Mouse (Mus musculus) G1E (cell line): ENCODE data around the gene Vip. TPM values are rescaled to one million over a fixed set of nuclear protein-coding genes. Genes with fewer than 3 reads are reported as not detected.
A peak's percentile ranks its signal among the peaks of the same experiment; 100 is the strongest.

ENCODE experiments used
- ATAC-seq: 2 replicates; pipeline ENCODE4 v1.8.0; 2016; ENCODE audit warnings: mild to moderate bottlenecking; ENCODE audit not compliant: insufficient number of reproducible peaks, poor library complexity, low FRiP score, severe bottlenecking; ENCODE audit errors: extremely low read depth
- DNase-seq: peaks from one replicate; pipeline ENCODE4 v3.0.0; 2012; ENCODE audit warnings: low spot score
- H3K27me3 ChIP-seq: 2 replicates; pipeline ENCODE4 v1.6.1; 2012; ENCODE audit warnings: mild to moderate bottlenecking, low read length, inconsistent platforms; ENCODE audit not compliant: insufficient read depth
- H3K36me3 ChIP-seq: replicated peaks from 2 replicates; pipeline ENCODE3; 2012; ENCODE audit warnings: mild to moderate bottlenecking, inconsistent platforms
- H3K4me1 ChIP-seq: 2 replicates; pipeline ENCODE4 v1.6.1; 2012; ENCODE audit warnings: low read depth, low read length, inconsistent platforms, mixed read lengths; ENCODE audit not compliant: insufficient read depth
- H3K4me3 ChIP-seq: 2 replicates; pipeline ENCODE4 v1.5.1; 2012; ENCODE audit warnings: low read depth, mild to moderate bottlenecking, inconsistent platforms, low read length, moderate library complexity, mixed read lengths
- H3K9me3 ChIP-seq: replicated peaks from 2 replicates; pipeline ENCODE4 v1.6.1; 2012; ENCODE audit warnings: inconsistent platforms
- CTCF ChIP-seq: IDR thresholded peaks from 2 replicates; pipeline ENCODE4 v1.5.1; 2012; ENCODE audit warnings: low read depth, low read length, inconsistent platforms, mixed read lengths
- GATA1 ChIP-seq: IDR thresholded peaks from 2 replicates; pipeline ENCODE4 v1.6.1; 2012; ENCODE audit warnings: borderline replicate concordance, low read length, inconsistent platforms, mixed read lengths
- GATA2 ChIP-seq: IDR thresholded peaks from 2 replicates; pipeline ENCODE4 v1.6.1; 2012; ENCODE audit warnings: low read depth, low read length, inconsistent platforms, borderline replicate concordance
- POLR2AphosphoS5 ChIP-seq: IDR thresholded peaks from 2 replicates; pipeline ENCODE4 v1.6.1; 2012; ENCODE audit warnings: low read depth, low read length, inconsistent platforms; ENCODE audit not compliant: insufficient replicate concordance
- TAL1 ChIP-seq: conservative IDR thresholded peaks from 2 replicates; pipeline ENCODE4 v1.6.1; 2012; ENCODE audit warnings: low read depth, low read length, inconsistent platforms, mixed read lengths
- polyA plus RNA-seq: library from polyadenylated mRNA; stranded (reverse); fragments of >175 nt; gene quantifications from 2 replicates; pipeline ENCODE4 v1.2.3, GENCODE M21; 2012
- total RNA-seq, 2 experiments: library from RNA; stranded (forward) in 1 of 2; stranded (reverse) in 1 of 2; fragments of 200-1000 nt in 1 of 2; fragments of >200 nt in 1 of 2; fragmentation: Nextera tagmentation in 1 of 2; gene quantifications; 2 replicates each; pipeline ENCODE4 v1.2.3; 2014 to 2017

Gene Vip
- total and polyA plus RNA-seq, 3 experiments: 0.49 TPM; not detected in 2

GRCm38 (mm10) chr10:5633672-5634200 lies 5.3 kb upstream of the Vip start:
- Histone ChIP-seq H3K36me3 (no peaks in the 10 kb centered on the region), H3K4me1 (no peaks in the 10 kb centered on the region), H3K27me3 (no peaks in the 10 kb centered on the region), H3K4me3 (no peak overlapping the region), H3K9me3 (no peaks in the 10 kb centered on the region)
- TF ChIP-seq GATA1 (no peak), POLR2AphosphoS5 (no peak), TAL1 (no peak), CTCF (no peak), GATA2 (no peak)
- no peak for ATAC-seq
- DNase-seq: no peak

DNA sequence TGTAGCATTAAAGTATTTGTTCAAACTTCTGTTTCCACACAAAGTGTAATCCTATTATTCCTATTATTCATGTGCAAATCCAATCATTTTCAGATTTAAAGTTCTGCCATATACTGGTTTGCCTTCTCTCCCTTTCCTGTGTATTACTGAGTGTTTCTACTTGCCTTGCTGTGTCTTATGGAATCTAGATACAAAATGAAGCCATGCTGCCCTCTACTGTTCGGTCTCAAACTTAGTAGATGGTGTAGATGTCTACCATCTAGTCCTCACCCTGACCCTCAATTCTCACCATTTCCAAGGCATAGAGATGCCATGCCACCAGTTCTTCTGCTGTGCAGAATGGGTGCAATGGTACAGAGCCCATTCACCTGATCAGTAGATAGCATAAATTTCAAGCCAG lies 4.7 kb upstream of the Vip start:
- ATAC-seq (no peak), DNase-seq (no peak)

GRCm38 (mm10) chr10:5637322-5637721 lies 1.7 kb upstream of the Vip start:
- Histone ChIP-seq H3K9me3 (no peaks in the 10 kb centered on the region), H3K27me3 (no peaks in the 10 kb centered on the region), H3K4me3 (no peak overlapping the region), H3K36me3 (no peaks in the 10 kb centered on the region), H3K4me1 (no peaks in the 10 kb centered on the region)
- DNase-seq (no peak), ATAC-seq (no peak)
- TF ChIP-seq CTCF: no peak
- TF ChIP-seq GATA1: no peak
- no peak for TF ChIP-seq TAL1

More for the DNA sequence above, 4.7 kb upstream of the Vip start:
- no peak for TF ChIP-seq GATA1
- H3K4me3 ChIP-seq: no peak overlapping the region
- H3K4me1 ChIP-seq: no peaks in the 10 kb centered on the region
- H3K9me3 ChIP-seq: no peaks in the 10 kb centered on the region
- no peaks in the 10 kb centered on the region for H3K27me3 ChIP-seq
- H3K36me3 ChIP-seq: no peaks in the 10 kb centered on the region

GRCm38 (mm10) chr10:5681275-5681674 lies 42.3 kb downstream of the Vip start:
- Histone ChIP-seq H3K27me3 (no peaks in the 10 kb centered on the region), H3K4me3 (no peak overlapping the region), H3K9me3 (no peaks in the 10 kb centered on the region), H3K36me3 (no peaks in the 10 kb centered on the region), H3K4me1 (peaks cover 2% of the 10 kb centered on the region; the same call in 1 of the 2 replicates)
- DNase-seq (no peak), ATAC-seq (no peak)
- no peak for TF ChIP-seq TAL1
- TF ChIP-seq CTCF: no peak
- no peak for TF ChIP-seq POLR2AphosphoS5
- no peak for TF ChIP-seq GATA2
- no peak for TF ChIP-seq GATA1

GRCm38 (mm10) chr10:5685608-5686007 lies 46.6 kb downstream of the Vip start:
- no peaks in the 10 kb centered on the region for H3K9me3 ChIP-seq
- no peaks in the 10 kb centered on the region for H3K36me3 ChIP-seq
- peaks cover 4% of the 10 kb centered on the region; the same call in 1 of the 2 replicates for H3K4me1 ChIP-seq
- DNase-seq: no peak
- ATAC-seq: peak; percentile 34; the same call in 1 of the 2 replicates
- H3K27me3 ChIP-seq: no peaks in the 10 kb centered on the region
- TF ChIP-seq TAL1 (no peak), CTCF (no peak), GATA2 (no peak)
- no peak overlapping the region for H3K4me3 ChIP-seq

GRCm38 (mm10) chr10:5694351-5694750 lies 55.3 kb downstream of the Vip start:
- no peaks in the 10 kb centered on the region for H3K4me1 ChIP-seq
- no peaks in the 10 kb centered on the region for H3K36me3 ChIP-seq
- no peaks in the 10 kb centered on the region for H3K27me3 ChIP-seq
- no peaks in the 10 kb centered on the region for H3K9me3 ChIP-seq
- DNase-seq (no peak), ATAC-seq (no peak)
- no peak overlapping the region for H3K4me3 ChIP-seq
- TF ChIP-seq POLR2AphosphoS5 (no peak), CTCF (no peak), GATA2 (no peak), TAL1 (no peak), GATA1 (no peak)

Other genes starting within 250 kb of the Vip start
- gene Syne1, start 87.7 kb upstream of the Vip start, total RNA-seq (2014; fragmentation: Nextera tagmentation): 76.7 and 85.0 TPM in 2 replicates
- 51.9 and 59.1 TPM in 2 replicates for gene Syne1, start 87.7 kb upstream of the Vip start, total RNA-seq (2017)
- 7.6 and 10.8 TPM in 2 replicates for gene Syne1, start 87.7 kb upstream of the Vip start, polyA plus RNA-seq
- 5.6 and 5.9 TPM in 2 replicates for gene Myct1, start 45.4 kb upstream of the Vip start, total RNA-seq (2014; fragmentation: Nextera tagmentation)
- gene Myct1, start 45.4 kb upstream of the Vip start, total RNA-seq (2017): 2.4 and 2.9 TPM in 2 replicates
- gene Myct1, start 45.4 kb upstream of the Vip start, polyA plus RNA-seq: 2.5 and 3.0 TPM in 2 replicates
- gene Fbxo5, start 166.4 kb downstream of the Vip start, total RNA-seq (2014; fragmentation: Nextera tagmentation): 122 and 159 TPM in 2 replicates
- 78.8 and 83.1 TPM in 2 replicates for gene Fbxo5, start 166.4 kb downstream of the Vip start, total RNA-seq (2017)
- 5.8 and 11.0 TPM in 2 replicates for gene Fbxo5, start 166.4 kb downstream of the Vip start, polyA plus RNA-seq
- 13.7 and 14.4 TPM in 2 replicates for gene Mtrf1l, start 184.7 kb downstream of the Vip start, total RNA-seq (2014; fragmentation: Nextera tagmentation)
- gene Mtrf1l, start 184.7 kb downstream of the Vip start, total RNA-seq (2017): 32.1 and 34.0 TPM in 2 replicates
- gene Mtrf1l, start 184.7 kb downstream of the Vip start, polyA plus RNA-seq: 4.8 and 5.9 TPM in 2 replicates